Mouse (Mus musculus): ENCODE measurements at regions not wholly inside any gene's neighbourhood (a gene's known extent, or its start where the extent isn't known, plus 50 kb on each side); places are given as distances from the start of the nearest gene placed in this dataset.
A peak's percentile ranks its signal among the peaks of the same experiment; 100 is the strongest.

DNA sequence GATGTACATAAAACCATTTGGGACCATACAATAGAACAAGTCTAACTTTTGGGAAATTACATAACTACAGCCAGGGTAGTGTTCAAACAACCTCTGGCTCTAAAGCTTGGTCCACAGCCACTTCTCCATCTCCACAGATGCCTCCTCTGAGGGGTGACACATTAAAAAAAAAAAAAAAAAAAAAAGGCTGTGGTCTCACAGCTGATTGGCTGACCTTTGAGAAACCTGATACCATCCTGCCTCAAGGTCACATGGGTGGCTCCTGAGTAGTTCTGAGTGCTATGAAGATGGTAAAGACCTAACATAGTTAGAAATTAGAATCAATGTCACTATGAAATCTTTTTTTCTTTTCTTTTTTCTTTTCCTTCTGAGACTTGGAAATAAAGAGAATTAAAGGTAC lies 102.4 kb downstream of the Tmem182 start:
- no peak for DNase-seq

DNA sequence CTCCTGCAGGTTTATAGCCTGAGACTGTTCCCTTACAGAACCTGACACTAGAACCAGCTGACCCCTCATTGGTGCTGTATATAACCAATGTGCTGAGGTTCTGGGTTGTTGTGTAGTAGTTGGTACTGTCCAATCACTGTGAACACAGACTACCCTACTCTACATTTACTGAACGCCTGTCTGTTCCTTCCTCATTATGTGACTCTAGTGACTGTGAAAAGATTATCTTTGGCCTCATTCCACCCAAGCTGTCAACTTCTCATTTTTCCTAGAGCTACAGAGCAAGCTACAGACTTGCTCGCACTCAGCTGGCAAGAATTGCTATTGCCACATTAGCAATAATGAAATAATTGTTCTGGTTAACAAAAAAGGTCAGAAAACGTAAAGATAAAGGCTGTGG lies 108.2 kb downstream of the Tmem182 start:
- no peak for DNase-seq

DNA sequence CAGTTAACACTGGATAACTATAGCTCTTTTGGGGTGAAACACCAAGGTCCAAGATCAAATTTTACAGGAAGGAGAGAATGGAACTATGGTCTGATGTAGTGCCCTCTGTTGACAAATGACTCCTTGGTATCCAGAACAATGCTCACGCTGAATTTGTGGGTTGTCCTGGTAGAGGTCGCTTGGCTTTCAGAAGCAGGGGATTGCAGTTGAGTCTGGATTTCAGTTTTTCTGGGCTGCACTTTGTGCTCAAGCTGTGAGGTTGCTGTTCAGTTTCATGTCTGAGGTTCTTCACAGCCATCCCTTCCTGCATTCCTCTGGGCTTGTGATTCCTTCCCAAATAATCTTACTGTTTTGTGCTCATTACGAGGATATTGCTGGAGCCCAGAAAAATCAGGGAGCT lies 118.9 kb downstream of the Tmem182 start:
- no peak for DNase-seq

DNA sequence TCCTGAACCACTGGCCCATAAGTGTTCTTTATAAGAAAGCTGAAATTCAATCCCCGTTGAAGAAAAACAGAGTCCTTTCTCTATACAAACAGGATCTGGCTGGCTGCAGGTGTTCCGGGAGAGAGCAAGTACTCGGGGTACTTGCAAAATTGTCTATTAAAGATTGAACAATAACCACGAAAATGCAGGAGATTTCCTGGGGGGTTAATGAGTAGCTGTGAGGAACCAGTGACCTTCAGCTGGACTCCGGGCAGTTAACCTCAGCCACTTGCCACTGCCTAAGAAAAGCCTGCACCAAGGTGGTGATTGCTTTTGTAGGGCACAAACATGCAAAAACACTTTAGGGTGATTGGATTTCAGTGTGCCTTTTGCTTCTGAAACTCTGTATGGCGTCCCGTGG lies 119.4 kb downstream of the Tmem182 start:
- DNase-seq, result no peak

DNA sequence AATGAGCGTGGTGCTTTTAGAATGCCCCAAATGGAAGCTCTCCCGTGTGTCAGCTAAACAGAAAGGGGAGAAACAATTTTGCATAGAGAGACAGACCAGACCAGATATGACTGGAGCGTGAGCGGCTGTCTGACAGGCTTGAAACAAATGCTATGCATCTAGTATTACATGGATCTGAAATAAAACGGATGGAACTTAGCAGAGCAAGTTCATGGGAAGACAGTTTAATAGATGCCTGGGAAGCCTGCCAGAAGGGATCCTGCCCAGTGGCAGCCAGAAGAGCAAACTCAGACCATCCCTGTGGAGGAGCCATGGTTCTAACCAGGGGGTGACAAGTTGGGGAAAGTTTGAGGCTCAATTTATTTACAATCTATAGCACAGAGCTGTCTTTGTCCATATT lies 126.0 kb downstream of the Tmem182 start:
- DNase-seq, result no peak

DNA sequence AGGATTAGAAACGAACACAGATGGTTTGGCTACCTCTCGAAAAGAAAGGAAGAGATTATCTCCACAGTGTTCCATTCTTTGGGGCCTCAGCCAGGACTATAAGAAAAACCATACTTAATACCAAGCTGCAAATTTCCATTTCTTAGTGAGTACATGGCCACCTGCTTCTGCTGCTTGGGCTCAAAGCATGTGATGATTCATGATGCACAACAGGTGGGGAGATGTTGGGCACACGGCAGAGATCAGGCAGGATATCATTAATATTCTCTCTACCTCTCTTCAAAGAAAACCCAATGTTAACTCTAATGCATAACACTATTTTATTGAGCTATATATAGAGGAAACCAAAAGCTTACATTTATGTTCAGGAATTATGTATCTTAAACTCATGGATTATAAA lies 131.3 kb downstream of the Tmem182 start:
- DNase-seq, result no peak

DNA sequence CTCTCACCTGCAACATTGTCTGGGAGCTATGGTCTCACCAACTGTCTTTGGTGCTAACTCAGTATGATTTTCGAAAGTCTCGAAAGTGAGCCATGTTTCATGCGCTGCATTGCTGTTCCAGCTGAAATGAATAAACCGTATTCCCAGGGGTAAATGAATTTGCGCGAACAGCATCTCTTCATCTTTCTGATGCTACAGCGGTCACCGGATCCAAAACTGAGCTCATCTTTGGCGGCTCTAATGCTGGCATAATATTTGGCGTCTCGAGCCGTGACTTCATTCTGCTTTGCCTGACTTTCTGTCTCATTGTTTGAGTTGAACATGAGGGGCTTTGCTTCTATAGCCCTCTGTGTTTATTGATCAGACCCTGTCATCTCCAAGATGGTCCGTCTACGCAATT lies 137.3 kb downstream of the Tmem182 start:
- DNase-seq, result no peak

DNA sequence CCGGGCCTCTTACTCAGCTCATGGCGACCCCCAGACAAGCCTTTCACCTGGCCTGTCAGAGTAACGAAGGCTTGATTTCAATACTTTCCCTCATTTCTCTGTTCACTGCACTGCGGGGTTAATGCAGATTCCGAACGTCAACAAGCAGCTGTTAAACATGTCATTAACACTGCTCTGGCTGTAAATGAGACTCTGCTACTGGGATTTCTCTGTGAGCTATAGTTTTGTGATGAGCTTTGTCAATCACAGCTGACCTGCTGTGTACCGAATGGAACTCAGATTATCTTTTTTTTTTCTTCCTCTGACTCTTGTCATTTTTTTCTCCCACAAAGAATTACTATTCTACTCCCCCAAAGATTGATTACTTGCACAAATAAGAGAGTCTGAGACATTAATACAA lies 137.8 kb downstream of the Tmem182 start:
- no peak for DNase-seq

DNA sequence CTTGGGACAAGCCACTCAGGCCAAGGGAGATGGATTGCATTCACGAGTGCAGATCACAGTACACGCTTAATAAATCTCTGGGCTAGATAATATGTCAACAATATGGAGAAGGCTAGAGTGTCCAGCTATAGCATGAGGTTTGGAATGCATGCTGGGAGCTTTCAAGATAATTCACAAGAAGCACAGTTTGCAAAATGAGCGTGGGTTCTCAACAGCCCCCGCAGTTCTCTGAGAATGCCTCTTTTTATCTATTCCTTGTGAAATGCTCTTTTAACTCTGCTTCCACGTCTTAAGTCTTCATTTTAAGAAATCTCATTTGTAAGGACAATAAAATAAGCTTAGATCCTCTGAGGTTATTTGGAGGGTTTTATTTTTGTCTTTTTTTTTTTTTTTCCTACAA lies 145.2 kb downstream of the Tmem182 start:
- DNase-seq, result no peak

DNA sequence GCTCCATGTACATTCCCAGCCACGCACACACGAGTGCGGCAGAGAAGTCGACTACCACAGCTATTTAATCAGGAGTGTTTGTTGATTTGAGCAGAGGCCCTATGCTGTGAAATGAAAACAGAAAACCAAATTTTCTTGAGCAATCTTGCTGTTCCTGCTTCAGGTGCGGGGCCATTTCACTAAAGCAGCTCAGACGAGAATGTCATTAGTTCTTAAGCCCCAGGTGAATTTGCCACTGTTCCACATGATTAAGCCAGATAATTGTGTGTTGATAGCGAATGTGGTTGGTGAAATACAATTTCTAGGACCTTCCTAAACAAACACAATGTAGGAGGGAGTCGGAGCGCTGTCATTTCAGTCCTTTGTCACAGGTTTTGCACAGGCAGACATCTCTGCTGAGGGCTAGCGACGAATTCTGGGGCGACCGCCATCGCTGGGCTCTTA lies 149.3 kb downstream of the Tmem182 start:
- no peak for DNase-seq

DNA sequence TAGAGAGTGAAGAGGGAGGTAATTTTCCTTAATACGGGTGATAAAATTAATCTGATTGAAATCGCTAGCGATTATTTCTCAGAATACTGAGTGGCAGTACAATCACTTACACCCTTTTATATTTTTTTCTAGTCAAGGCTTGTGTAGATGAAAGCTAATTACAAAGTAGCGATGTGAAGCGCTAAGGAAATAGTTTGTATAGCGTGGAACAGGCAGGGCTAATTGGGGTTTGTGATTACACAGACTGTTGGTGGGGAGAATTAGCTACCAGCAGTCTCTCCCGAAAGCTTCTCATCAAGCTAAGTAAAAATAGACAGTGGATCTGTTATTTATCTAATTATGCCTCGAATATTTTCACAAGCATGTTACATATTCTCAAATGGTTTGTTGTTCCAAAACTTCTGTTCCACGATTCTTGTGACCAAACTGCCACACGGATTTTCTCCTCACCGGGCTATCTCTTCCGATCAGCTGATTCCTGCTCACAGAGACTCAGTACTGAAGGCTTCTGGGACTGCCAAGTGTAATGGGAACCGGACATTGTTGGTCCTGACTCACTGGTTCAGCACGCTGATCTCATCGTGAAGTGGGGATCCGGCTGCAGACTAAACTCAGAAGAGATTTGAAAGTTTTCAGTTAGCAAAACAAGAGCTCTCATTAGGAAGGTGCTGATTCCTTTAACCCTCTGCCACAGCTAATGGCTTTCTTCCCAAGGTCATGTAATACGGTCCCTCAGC lies 162.5 kb downstream of the Tmem182 start:
- DNase-seq, result no peak

DNA sequence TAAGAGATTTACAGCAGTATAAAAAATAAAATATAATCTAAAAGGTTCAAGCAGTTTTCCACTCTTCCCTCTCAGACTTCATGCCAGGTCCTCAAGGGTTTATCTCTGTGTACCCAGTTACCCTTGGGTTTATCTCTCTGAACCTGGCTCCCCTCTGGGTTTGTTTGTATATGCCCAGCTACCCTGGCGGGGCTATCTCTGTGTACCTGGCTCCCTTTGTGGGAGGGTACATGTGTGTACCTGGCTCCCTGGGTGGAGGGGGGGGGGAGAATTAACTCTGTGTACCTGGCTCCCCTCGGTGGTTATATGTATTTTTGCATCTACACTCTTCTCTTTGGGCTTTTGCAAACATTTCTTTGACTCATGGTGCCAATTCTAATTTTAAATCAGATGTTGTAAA lies 178.4 kb downstream of the Tmem182 start:
- no peak for DNase-seq

DNA sequence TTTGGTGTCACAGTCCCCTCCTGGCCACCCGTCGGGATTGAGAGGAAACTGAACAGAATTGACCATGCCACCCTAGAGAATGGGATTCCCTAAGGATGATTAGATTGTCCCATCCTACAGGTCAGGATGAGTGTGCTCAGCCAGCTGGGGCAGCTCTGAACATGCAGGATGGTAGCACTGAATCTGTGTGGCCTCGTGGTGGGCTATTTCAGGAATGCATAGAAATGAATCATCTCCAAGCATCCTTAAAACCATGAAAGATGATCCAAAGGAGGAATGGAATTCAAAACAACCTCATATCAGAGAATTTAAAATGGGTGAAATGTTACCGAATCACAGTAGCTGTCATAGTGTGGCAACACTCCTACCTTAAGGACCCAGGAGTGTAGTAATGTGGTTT lies 187.9 kb downstream of the Tmem182 start:
- no peak for DNase-seq

DNA sequence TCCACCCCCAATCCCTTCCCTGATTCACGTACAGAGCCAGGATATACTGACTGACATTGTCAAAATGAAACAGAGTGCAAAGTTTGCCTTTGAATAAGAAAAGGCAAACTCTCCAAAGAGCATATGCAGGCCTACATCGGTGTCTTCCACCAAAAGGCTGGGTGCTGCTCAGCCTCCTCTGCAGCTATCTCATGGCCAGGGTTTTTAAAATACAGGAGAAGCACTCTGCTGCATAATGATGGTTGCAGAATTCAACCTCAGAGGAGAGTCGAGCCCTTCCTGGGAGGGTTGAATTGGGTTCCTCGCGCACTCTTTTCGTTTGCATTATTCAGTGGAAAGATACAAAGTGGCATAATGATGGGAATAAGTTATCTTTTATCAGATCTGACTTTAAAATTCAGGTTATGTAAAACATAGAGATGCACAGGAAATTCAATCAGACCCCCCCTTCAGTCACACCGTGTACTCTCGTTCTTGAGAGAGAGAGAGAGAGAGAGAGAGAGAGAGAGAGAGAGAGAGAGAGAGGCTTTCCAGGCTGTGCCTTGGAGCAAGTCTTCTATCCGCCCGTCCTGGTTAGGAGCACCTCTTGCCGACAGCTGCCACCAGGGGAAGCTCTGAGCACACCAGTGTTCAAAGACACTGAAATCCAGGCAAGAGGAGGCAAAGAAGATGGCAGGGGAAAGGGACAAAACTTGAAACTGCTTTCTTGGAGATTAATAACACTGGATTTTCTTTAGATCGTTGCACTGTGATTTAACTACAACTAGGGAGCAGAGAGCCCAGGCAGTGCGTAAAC lies 196.0 kb downstream of the Tmem182 start:
- DNase-seq, result peak; percentile 71

DNA sequence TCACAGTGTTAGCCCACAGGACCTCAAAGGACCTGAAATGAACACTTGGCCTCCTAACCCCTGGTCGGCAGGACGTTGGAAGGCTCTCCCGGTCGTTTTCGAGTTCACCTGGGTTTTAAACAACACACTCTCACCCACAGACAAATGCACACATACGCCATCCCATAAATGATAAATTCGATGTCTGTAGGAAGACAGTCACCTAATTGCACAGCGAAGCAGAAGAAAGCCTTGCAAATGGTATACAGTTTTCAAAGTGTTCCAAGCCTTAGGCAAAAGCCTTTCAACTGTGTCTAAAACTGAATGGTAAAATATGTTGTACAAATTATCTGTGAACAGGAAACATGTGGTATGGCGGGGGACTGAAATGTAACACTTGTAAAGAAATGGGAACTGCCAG lies 196.6 kb downstream of the Tmem182 start:
- DNase-seq, result no peak

DNA sequence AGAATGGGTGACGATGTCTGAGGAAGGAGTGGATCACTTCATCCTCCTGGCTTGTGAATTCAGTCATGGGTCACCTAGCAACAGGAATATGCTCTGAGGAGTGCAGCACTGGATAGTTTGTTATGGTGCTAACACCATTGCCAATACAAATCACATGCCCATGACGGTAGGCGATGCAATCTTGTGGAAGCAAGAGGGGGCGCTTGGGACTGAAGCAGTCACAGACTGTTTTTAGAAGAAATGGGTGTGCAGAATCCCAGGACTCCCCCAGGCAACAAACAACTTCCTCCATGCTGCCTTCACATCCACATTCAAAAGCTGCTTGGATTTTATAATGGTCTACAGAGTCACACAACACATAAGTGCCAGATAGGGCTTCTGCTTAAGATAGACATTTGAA lies 221.5 kb downstream of the Tmem182 start:
- DNase-seq, result no peak

DNA sequence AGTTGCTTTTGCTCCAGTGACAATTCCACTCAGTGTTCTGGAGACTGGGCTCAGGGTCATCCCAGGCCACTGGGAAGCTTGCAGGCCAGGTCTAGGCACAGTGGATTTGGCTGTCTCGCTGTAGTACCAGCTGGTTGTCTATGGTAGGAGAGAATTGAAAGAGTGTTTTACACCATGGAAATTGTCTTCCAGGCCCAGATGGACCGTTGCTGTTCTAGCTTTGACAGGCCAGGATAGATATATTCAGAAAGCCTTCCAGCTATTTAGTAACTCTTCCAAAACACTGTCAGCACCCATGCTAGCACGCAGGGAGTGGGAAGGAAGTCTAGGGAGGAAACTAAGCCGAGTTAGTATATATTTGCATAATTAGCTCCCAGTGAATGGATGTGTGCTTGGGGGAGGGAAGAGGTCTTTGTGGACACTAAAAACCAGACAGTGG lies 222.2 kb downstream of the Tmem182 start:
- DNase-seq, result no peak

DNA sequence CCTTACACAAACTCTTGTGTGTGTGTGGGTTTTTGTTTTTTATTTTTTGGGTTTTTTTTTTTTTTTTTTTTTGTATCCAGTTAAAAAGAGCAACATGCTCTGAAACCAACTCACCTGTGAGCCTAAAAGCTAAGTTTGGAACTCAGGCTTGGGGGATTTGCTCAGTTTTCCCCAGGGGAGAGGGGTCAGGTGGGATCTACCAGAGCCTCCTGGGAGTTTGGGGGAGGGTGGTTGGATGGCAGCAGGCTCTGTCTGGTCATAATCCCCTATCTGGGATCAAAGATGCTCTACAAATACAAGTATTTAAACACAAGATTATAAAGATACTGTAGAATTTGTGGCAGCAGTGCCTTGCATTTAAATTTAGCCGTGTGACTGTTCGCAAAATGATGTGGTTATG lies 222.6 kb downstream of the Tmem182 start:
- no peak for DNase-seq

DNA sequence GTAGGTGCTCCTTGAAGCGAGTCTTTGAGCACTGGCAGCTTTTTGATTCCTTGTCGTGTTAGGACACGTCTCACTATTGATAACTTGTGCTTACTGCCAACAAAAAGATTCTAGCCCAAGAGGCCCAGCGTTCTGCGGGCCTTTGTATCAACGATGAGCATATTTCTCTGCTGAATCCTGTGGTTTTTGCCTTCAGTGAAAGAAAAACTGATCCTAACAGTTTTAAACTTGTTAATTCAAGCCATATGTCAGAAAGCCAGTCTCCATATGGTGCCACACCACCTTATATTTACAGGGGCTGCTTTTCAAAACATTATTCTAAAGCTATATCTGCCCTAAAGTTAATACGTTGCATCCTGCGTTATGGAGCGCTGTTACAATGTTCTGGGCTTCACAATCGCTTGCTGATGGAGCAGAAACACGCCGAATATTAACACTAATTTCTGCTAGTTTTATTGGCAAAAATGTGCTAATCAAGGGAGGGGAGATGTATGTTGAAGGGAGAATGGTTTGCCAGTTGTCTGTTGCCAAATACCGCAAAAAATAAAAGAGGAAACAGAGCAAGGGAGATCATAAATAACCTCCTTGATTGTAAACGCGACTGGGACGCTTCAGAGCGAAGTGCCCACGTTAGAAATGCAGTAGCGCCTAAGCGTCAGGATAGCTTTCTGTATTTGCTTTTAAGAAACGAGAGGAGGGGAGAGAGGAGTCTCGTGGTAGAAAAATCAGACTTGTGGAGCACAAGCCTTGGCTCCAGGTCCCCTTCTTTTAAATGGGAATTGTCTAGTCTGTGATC lies 229.9 kb downstream of the Tmem182 start:
- no peak for DNase-seq

DNA sequence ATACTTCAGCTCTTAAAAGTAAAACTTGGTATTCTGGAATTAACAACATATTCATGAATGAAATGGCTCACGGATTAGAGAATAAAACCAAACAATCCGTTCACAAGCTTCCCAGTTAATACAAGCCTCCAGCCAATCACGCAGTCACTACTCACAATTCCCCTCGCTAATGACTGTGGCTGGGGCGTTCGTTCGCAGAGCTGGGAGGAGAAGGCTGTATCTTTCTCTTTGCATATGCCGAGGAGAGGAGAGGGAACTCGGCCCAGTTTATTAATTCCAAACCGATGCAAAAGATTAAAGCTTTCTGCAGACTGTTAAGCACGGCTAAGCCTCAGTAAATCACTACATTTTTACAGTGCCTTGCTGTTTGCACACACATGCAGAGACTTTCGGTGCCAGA lies 231.5 kb downstream of the Tmem182 start:
- no peak for DNase-seq

DNA sequence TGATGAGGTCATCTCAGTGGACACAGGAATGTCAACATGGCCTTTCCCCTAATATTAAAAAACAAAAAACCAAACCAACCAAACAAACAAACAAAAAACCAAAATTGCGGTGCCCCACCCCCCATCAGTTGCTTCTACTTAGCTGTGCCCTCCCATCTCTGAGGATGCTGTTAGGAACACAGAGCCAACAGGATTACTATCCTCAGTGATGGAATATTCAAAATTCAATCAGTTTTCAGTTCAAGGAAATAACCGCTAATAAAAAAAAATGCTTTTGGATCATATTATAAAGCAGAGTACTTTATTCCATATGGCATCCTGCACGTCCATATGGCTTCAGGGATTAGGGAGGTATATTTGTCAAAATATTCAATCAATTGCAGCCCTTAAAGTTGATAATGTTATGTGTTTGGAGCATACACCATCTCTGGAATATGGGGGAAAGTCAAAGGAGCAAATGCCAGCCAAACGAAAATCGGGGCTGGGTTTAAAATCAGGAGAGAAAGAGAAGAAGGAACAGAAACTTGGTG lies 249.1 kb downstream of the Tmem182 start:
- DNase-seq, result no peak

DNA sequence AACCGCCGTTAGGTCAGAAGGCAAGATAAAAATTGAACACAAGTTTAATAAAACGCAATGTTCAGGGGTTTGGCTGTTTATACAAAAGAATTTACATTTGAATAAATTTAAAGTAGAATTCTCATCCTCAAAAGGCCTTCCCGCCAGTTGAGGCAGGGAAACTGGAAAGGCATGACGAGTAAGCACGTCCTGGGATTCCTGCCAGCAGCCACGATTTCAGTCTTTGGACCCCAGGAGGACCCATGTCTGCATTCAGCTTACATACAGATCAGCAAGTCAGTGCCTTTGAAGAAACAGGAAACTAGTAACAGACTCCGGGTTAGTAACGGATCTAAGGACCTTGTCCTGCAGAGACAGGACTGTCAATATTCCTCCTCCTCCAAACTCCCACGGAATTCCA lies 250.4 kb downstream of the Tmem182 start:
- DNase-seq, result no peak

DNA sequence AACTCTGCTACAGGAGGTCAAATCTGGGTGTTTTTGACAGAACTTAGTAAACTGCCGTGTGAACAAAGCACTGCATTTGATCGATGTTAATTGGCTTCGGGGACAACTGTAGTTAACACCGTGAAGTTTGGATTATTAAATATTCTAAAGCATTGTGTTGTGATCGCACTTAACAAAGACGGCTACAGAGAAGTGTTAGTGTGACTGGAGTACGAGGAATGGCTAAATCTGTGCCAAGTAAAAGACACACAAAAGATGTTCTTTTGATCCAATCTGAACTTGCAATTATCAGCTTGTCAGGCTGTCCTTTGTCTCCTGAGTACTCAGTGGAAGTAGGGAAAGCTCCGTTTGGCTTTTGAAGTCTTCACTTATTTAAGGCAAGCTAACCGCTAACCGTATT lies 259.7 kb downstream of the Tmem182 start:
- DNase-seq, result no peak
